Mouse (Mus musculus) CH12F3 (cell line): ENCODE results near the gene Wdr95.

Experiments
- in situ Hi-C: fragments of 300-500 bp; cut with MboI; formaldehyde crosslinking; loops from 2 replicates; pipeline ENCODE4 v1.14.3; 2020; ENCODE audit warnings: low sequenced_read_pairs

The Wdr95 gene

GRCm38 (mm10) chr5:149527999-149528729 lies at the start of gene Wdr95:
TSS of gene Wdr95 (plus strand) at chr5:149528679.
- in situ Hi-C loops: no loop called here

DNA sequence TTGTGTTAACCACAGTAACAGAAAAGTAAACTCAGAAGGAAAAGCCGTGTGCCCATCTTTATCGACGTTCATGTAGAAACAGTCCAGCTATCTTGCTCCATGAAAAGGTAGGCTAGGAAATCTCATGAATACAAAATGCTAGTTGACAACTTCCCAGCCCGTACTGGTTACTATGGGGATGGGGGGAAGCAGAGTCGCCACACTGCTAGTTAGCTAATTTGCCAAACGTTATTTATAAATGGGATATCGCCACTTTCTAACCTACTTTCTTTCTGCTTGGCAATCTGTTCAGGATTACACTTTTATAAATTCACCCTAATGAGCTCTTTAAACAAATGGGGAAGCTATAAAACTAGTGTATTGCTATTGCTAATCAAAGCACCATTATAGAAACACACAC lies 46.6 kb upstream of the Wdr95 start:
- in situ Hi-C loops: no loop called here

- in situ Hi-C loops: no loop called here
Observed at GRCm38 (mm10) chr5:149483321-149484052, 45.0 kb upstream of the Wdr95 start.

- in situ Hi-C loops: no loop called here
Observed at GRCm38 (mm10) chr5:149484270-149484669, 44.2 kb upstream of the Wdr95 start.

DNA sequence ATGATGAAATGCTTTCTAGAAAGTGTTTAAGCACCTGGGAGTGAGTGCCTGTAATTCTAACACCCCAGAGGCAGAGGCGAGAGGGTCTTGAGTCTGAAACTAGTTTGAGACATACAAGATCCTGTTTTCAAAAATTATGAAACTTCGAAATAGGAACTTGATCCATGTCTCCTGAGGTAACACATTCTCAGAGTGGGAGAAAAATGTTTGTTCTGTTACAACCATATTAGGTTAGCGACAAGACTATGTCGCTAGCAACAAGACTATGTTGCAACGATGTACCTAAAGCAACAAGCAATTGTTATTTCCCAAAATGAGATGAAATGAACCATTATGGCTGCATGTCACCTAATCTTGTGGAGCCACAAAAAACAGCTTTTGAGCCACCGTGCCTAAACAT lies 43.0 kb upstream of the Wdr95 start:
- in situ Hi-C loops: no loop called here

DNA sequence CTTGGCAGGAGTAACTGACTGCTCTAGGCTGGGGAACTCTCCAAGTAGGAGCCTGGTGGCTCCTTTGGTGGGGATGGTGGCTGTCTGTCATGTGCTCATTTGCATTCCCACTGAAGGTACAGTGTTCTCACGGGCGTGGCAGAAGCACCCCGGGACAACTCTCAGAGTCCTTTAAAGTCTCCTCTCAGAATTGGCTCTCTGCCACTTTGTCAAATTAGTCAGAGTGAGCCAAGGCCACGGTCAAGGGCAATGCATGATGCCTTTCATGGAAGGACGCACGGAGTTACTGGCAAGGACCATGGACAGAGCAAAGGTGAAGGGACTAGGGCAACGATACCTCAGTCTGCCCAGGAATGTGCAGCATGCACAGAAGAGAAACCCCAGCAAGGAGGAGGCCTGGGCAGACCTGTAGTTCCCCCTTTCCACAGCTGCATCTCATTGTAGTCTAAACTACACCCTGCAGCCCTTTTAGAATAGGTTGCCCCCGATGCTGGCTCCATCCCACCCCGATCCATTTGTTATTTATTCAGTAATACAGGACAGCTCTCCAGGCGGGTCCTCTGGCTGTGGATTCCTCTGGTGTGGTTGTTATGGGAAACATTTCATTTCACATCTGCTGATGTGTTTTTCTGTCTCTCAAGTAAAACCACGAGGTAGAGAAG lies 40.0 kb upstream of the Wdr95 start:
- in situ Hi-C loops: no loop called here

DNA sequence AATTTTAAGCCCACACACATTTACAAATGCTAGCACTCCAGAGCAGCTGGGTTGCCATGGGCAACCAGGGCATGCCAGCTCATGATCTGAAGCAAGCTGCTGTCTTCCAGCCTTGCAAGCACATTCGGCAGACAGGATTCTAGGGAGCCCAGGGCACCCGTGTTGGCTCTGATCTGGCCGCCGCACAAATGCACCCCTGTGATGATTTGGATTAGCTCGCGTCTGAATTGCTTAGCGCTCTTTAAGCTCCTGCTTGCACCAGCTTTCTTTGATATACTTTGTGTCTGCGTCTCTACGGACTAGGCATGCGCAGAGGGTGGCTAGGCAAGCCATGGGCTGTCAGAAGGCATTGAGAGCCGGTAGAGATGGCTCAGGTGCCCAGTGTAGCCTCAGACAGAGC lies 39.3 kb upstream of the Wdr95 start:
- in situ Hi-C loops: no loop called here

- in situ Hi-C loops: no loop called here
Observed at GRCm38 (mm10) chr5:149490275-149490674, 38.2 kb upstream of the Wdr95 start.

- in situ Hi-C loops: no loop called here
Observed at GRCm38 (mm10) chr5:149495655-149496054, 32.8 kb upstream of the Wdr95 start.

DNA sequence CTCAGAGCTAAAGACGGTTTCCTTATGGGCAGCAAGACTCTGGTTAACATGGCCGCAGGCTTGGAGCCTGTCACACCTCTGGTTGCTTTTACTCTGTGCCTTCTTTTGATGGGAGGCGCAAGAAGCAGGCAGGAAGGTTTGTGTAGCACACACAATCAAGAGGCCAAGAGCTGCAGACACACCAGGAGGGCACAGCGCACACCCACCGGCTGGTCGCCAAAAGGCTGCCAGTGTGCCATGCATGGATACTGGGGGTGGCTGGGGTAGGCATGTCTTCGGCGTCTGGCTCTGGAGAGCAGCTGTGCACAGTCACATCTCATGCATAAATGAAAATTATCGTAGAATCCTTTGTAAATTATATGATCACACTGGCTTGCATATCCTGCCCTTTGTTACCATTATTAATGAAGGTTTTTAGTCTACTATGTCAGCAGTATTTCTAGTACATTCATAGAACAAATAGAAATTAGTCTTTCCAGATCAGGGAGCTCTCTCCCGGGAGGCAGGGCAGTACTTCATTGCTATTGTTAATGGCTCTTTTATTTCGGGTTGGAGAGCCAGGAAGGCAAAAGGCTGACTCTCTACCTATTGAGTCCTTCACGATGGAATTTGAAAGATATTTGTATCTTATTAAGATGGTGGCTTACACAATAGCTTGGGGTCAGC lies 31.9 kb upstream of the Wdr95 start:
- in situ Hi-C loops: no loop called here

DNA sequence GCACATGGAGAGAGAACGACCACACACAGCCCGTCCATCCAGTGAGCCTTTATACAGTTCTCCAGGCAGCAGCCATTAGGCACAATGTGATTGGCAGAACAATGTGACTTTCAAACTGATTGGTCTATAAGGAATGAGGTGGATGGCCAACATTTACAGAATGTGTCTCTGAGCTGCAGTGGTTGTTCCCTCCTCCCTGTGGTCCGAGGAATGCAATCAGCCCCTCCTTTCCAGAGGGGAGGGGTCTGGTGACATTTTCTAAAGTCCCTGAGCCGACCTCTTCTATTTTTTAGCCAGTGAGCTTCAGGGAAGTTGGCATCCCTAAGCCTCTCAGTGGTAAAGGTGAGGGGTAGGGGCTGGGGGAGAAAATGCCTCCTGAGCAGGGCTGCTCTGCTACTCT lies 28.5 kb upstream of the Wdr95 start:
- in situ Hi-C loops: no loop called here

- in situ Hi-C loops: no loop called here
Observed at GRCm38 (mm10) chr5:149503423-149504175, 24.9 kb upstream of the Wdr95 start.

DNA sequence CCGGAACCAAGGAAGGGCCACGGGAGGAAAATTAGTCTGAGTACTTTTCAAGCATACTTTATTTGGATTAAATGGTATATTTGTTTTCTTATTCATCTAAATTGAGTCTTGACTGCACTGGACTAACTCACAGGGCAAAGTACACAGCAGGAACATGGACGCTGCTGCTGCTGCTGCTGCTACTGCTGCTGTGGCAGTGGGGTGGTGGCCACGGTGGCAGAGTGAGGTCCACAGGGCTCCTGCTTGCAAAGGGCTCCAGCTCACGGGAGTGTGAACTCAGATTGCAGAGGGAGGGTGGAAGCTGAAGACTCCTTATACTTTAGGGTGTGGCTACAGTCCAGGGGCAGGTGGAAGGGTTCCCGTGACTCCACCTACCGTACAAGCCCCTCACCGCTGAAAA lies 23.5 kb upstream of the Wdr95 start:
- in situ Hi-C loops: no loop called here

- in situ Hi-C loops: no loop called here
Observed at GRCm38 (mm10) chr5:149506033-149506432, 22.4 kb upstream of the Wdr95 start.

GRCm38 (mm10) chr5:149508094-149509029 lies 20.1 kb upstream of the Wdr95 start:
- in situ Hi-C loops: no loop called here

- in situ Hi-C loops: no loop called here
Observed at GRCm38 (mm10) chr5:149510323-149510722, 18.2 kb upstream of the Wdr95 start.

DNA sequence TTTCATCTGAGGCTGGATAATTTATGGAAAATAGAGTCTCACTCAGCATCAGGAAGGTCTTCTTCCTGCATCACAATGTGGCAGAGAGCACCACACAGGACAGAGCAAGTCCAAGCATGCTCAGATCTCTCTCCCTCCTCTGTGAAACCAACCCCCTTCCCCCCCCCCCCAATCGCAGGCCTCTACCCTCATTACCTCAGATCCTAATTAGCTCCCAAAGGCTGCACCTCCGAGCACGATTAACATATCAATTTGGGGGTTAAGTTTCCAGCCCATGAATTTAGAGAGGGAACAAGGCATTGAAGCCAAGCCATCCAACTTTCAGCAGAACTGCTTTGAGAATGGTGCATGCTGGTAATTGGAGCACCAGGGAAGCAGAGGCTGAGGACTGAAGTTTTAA lies 15.8 kb upstream of the Wdr95 start:
- in situ Hi-C loops: no loop called here

DNA sequence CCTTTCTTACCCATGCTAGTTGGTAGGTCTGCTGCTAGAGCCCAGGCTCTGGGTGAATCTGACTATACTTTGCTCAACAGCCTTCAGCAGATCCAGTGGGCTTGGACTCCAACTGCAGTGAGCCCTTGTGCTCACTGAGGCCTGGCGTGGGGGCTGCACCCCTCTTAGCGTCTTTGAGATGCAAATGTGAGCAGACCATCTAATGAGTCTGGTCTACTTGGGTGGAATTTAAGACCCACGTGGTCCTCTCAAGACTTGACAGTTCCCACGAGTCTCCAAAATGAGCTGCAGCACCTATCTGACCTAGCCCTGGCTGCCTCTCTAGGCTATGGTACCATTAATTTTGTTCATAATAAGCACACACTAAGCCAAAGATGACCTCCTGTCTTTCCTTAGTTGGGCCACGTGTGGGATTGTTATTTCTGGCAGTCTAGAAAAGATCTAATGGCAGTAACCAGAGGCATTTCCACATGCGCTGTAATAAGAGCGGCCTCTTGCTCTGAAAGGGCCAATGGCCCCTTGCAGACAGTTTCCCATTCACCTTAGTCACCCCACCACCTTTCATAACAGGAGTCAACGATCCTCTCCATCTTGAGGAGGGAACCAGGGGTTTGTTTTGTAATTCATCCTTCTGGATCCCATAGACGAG lies 14.9 kb upstream of the Wdr95 start:
- in situ Hi-C loops: no loop called here

GRCm38 (mm10) chr5:149514087-149514671 lies 14.3 kb upstream of the Wdr95 start:
- in situ Hi-C loops: no loop called here
